Mouse (Mus musculus) lung, postnatal 0 days (tissue): Measurements from ENCODE around the gene 4930558C23Rik.

Experiments used
- CTCF ChIP-seq: IDR thresholded peaks from 2 replicates; pipeline ENCODE4 v1.5.1; 2016; ENCODE audit warnings: antibody characterized with exemption, mild to moderate bottlenecking
- EP300 ChIP-seq: IDR thresholded peaks from 2 replicates; pipeline ENCODE4 v1.6.1; 2016; ENCODE audit warnings: antibody characterized with exemption, mild to moderate bottlenecking, control low read depth

DNA sequence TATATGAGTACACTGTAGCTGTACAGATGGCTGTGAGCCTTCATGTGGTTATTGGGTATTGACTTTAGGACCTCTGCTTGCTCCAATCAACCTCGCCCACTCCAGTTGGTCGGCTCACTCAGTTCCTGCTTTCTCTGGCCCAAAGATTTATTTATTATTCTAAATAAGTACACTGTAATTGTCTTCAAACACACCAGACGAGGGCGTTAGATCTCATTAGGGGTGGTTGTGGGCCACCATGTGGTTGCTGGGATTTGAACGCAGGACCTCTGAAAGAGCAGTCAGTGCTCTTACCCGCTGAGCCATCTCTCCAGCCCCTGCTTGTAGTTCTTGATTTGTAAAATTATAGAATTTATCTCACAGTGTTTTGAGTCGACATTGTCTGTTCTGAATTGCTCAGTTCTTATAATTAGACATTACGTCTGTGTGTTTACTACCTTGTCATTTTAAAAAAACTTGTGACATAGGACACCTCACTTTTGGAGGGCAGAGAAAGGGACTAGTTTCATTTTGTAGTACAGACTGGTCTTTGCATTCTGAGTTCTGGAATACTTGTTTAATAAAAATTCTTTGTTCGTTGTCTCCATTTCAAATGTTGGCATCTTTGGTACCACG is 30.8 kb upstream of the 4930558C23Rik start:
- TF ChIP-seq CTCF (0 out of 2 replicates have a peak, but pooled peaks have one; percentile 2), EP300 (no peak)
